Mouse (Mus musculus) embryo, embryonic 11.5 days (tissue): ENCODE data around the gene Elf4.

ENCODE experiments used
- DNase-seq: peaks from one replicate; pipeline ENCODE4 v3.0.0-alpha.2; 2012; ENCODE audit warnings: low read depth, low spot score

Elf4 gene

DNA sequence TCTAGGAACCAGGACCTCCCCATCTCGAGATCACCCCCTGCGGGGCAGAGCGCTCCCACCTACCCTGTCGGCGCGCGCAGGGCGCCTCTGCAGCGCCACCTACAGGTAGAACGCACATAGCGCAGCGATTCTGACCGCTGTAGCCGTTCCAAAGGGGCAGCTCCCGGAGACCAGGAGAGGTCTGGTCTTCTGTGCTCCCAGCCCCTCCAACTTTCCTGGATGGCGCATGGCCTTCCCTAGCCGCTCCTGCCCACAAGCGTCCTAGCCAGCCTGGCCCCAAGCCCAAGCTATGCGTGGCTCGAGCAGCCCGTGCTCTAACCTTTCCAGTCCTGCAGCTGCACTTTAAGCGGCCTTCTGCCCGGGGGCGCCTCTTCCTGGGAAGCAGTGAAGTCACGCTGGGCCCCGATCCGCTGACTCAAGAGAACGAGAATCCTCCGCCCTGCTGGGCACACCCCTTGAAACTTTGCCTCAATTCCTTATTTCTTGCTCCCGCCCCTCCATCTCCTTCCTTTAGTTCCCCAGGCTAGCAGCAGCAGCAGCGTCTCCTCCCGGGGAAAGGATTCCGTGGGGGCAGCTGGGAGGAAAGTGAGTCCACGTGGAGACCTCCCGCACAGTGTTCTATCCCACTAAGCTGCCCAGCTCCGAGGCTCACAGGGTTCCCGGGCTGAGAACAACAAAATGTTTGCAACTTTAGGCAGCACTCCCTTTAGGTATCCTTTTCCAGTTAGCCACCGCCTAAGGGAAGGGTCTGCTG is at the start of gene Elf4:
Elf4 (minus strand) TSS at position 379 of the 754 bp plus-strand sequence.
- DNase-seq, result peak; percentile 54

DNA sequence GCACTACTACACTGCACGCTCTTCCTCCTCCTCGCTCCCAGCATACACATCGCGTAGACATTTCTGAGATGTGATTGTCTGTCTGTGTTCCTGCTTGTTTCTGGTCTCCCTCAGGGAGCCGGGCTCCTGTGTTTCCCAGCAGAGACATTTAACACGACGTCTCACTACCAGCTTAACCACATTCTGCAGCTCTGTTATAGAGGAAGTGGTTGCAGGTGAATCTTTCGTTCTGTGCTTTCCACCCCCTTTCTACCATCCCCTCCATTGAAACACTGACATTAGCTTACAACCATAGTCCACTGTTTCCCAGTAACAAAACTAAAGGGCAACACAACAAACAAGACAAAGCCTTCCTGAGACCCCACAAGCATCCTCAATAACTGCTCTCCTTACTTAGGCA is 30.8 kb upstream of the Elf4 start:
- DNase-seq, result no peak

DNA sequence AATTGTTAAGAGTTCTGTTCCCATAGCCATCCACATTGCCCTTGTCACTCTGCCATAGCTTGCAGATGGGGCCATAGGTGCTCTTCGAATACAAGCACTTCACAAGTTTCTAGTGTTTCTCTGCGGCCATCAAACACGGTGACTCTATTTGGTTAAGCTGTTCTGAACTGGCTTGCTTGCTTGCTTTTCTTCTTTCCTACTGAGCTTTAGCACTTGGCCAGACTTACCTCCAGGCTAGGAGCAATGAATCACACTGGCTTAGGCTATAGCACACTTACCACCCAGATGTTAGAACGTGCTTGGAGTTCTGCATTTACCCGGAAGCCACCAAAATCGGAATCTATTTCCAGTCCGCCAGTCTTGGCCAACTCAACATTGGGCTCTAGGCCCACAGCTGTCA is 18.8 kb upstream of the Elf4 start:
- DNase-seq, result no peak

DNA sequence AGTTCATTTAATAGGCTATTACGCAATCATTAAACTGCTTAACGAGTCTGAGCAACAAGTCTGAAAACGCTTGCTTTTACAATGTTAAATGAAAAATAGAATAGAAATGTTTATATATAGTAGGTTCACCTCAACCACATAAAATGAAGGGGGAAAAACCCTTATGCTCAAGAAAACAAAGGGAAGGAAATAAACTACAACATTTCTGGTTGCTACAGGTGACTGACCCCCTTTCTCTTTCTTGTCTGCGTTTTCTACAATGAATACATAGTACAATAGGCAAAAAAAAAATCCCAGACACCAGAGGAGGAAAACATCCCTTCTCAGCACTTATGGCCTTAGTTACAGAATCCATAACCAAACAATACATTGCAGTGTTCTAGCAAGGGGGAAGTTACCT is 18.2 kb upstream of the Elf4 start:
- no peak for DNase-seq

DNA sequence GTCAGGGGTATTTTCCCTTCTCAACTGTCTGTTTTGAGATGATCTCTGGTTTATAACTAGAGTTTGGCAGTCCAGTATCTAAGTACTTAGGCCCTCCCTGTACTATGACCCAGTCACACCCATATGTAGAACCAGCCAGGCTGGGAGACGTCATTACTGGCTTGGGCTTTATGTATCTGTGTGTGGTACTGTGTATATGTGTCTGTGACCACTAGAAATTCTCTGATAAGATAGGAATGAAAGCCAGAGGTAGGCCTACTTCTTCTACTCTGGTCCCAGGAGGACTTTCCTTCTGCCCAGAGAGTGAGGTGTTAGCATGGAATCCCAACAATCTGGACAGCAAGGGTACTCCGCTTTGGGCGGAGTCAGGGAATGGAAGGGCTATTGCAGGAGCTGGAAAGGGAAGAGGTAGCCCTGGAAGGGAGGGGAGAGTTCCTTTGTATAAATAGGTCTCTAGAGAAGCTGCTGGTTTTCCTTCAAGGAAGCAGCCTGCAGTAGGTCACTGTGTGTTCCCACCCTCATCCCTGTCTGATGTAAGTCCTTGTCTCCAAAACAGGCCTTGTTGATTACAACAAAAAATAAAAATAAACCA is 4.5 kb upstream of the Elf4 start:
- DNase-seq, result no peak

DNA sequence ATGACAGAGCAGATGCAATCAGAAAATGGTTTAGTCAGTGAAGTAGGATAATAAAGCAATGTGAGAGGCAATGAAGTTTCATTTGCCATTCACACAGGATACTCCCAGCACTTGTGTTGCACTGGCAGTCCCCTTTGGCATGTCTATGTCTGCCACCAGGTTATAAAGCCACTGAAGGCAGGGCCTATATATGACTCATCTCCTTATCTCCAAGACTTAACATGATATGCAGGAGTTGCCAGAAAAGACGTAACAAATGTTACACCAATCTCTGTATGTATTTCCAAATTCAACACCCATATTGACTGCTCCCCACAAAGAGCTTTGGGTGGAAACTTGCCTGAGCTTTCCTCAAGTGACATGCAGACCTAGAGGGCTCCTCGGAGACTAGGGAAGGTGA is 3.2 kb upstream of the Elf4 start:
- DNase-seq, result no peak

DNA sequence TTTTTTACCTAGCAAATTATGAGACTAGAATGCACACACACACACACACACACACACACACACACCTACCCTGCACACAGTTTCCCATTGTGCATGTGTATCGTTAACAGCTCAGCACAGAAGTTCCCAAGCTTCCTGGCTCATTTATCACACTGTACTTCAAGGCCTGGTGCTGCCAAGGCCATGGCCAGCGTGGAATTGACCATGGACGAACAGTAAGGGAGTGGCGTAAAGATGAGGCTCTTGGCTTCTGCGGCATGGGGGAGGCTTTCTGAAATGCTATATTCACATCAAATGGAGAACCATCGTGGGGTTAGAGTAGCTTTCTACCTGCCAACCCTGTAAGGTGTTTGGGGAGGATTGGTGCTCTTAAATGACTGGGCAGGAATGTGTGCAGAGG is 1.5 kb upstream of the Elf4 start:
- DNase-seq, result no peak

DNA sequence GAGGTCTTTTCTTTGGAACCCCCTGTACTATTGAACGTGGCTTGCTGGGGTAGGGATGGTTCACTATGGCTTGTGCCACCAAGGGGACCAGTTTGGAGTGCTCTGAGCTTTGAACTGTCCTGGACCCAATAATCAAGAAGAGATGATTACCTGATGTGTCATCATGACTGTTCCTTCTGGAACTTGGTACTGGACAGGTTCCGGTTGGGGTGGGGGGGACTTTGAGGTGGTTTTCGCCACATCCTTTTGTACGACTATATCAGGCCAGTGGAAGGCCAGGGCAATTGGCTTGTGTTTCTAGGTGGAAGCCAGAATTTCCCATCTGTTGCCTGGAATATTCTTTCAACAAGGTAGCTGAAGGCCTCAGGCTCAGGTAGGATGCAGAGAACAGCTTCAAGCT is 704 bp upstream of the Elf4 start:
- no peak for DNase-seq

DNA sequence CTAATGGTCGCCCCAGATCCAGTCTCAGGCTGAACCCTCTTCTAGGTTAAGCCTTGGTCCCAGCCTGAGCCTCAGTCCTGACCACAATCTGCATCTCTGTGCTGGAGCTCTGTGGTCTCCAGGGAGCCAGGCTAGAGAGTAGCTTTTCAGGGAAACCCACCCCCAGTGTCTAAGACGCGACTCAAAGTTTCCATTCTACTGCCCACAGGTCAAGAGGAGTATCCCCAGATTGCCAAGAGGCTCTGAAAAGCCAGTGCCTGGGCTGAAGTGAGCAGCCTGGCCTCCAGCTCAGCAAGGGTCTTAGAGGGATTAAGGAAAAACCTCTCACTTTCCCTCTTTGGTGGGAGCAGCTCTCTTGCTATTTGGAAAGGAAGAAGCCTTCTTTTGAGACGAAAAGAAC is 635 bp downstream of the Elf4 start:
- no peak for DNase-seq

DNA sequence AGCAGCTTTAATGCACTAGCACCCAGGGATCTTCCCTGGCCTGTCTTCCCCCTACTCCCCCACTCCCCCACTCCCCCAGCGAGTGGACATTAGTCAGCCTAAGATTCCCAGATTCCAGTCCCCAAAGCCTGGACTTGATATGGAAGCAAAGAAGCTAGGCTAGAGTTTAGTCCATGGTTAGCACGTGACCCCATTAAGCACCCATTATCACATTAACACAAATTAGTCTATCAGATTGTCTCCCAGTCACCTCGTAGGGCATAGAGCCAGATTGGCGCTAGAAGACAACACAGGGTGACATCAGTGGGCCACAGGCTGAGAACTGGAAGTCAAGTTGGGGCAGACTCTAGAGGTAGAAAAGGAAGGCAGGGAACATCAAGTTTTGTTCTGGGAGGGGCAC is 1.9 kb downstream of the Elf4 start:
- no peak for DNase-seq

DNA sequence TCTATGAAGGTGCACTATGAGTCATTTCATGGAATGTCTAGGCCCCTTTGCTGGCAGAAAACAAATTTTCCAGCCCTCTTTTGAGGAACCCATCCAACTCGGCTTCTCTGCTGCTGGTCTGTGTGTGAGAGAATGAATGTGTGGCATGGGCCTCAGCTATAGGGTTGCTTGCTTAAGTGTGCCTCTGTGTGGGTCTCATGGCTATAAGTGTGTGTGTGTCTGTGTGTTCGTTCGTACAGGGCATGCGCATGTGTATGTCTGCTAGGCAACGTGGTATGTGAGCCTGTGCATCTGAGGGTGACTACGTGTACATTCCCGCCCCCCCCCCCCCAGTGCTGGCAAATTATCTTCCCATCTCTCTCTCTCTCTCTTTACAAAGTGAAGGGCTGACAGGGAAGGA is 2.4 kb downstream of the Elf4 start:
- no peak for DNase-seq

DNA sequence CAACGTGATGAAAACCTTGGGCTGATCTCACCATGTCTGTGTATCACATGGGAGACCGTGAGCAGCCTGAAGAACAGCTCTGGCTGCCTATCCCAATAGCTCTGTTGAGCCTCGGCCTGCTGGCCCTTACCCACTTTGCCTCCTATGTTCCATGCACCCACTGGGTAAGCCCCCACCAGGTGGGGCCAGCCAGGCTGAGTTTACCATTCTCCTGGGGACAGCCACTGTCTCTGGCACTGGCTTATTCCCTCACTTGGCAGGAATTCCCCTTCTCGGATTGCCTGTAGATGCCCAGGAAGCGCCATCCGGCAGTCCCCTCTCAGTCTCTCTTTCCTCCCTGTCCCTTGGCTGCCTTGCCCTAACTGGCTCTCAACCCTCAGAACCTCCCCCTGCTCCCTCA is 6.0 kb downstream of the Elf4 start:
- no peak for DNase-seq

DNA sequence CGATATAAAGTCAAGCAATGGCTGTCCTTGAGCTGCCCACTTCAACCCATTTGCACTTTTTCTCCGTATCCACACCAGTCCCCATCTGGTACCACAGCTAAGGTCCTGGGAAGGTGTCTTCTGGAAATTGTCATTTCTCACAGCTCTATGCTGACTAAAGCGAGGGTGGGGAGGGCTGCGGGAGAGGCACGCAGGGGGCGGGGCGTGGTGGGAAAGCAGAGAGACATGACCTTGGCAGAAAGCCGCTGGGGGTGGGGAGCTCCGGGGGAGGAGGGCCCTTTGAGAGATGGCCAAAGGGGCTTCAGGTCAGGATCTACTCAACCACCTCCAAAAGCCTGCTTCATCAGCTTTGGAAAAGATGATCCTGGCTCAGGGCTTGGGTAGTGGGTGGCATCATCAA is 7.9 kb downstream of the Elf4 start:
- no peak for DNase-seq

DNA sequence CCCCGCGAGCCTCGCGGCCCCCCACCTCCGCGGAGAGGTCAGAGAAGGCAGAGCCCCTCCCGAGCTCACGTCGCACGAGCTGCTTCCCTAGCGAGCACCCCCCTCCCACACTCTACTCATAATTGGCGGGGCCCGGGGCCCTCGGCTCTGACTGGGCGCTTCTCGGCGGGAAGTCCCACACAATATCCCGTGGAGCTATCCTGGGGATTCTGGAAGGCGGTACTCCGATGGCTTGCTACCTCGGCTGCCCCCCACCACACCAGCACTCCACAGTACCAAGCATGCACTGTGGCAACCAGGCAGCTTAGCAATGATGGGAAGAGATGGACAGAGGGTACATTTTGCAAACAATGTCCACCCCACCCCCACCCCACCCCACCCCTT is 8.4 kb downstream of the Elf4 start:
- no peak for DNase-seq

DNA sequence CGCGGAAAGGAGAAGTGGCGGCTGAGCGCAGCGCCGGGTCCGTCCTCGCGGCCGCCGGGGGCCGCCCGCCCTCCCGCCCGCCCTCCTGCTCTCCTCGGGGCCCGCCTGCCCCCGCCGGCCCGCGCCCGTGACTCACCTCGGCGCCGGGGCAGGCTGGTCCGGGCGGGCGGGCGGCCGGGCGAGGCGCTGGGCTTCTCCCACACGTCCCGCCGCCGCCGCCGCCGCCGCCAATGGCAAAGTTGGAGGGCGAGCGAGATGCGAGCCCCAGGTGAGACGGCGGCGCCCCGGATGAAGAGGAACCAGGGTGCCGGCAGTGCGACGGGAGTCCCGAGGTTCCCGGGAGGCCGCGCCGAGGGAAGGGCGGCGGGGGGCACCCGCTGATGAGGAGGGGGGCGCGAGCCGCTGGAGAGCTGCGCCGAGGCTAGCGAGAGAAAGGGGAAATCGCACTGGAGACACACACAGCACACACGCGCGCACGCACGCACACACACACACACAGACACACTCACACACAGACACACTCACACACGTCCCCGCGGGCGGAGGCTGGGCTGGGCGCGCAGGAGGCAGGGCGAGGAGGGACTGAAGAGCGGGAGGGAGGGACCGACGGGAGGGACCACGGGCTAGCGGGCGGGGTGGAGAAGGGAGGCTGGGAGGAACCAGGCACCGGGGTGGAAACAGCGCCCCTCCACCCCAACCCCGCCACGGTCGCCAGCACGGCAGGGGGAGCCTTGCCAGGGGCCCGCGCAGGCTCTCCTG is 9.0 kb downstream of the Elf4 start:
- peak; percentile 9 for DNase-seq

DNA sequence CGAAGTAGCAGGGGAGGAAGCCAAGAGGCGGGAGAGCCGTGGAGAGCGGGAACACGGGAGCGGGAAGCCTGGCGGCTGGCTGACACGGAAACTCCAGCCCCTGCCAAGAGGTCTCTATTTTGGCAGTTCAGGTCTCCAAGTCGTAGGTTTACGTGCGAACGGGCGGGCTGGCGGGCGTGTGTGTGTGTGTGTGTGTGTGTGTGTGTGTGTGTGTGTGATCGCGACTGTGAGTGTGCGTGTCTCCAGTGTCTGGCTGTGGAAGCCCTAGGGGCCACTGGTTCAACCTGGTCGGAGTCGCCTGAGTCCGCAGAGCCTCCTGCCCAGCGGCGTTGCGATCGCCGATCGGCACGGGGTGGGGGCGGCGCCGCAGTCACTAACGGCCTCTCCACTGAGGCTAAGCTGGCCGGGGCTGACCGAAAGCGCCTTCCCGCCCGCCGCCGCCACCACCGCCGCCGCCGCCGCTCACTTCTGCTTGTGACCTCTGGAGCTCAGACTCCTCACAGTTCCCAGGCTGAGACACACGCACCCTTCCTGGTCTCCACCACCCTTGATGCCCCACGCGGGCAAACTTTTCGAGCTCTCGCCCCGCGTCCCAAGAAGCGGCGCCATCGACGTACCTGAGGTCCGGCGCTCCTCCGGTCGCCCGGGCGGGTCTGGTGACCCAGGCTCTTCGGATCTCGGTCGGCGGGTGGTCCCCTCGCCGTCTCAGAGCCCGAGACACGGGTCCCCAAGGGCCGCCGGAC is 9.8 kb downstream of the Elf4 start:
- no peak for DNase-seq

DNA sequence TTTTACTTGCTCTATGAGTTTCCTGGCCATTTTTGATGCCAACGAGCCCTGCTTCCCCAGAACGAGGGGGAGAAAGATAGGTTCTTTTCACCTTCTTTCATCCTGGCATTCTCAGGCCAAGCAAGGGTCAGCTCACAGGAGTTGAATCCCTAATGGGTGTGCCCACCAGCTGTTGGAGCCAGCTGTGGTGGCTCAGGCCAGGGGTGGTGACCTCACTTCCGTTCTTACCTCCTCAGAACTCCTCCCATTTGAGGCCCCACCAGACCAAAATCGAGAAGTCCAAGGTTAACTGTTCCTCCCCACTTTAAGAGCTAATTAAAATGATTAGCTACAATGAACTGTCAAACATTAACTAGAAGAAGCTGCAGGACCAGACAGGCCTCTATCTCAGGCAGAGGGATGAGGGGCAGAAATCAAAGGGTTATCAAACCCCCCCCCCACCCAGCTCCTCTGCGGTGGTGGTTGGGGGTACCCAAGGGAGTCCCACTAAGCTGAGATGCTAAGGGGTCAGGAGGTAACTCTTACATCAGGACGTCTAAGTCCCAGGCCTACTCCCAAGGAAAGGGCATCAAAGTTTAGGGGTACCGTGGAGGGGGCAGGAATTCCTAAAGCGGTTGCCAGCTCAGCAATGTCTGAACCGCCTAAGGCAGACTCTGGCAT is 10.6 kb downstream of the Elf4 start:
- no peak for DNase-seq

DNA sequence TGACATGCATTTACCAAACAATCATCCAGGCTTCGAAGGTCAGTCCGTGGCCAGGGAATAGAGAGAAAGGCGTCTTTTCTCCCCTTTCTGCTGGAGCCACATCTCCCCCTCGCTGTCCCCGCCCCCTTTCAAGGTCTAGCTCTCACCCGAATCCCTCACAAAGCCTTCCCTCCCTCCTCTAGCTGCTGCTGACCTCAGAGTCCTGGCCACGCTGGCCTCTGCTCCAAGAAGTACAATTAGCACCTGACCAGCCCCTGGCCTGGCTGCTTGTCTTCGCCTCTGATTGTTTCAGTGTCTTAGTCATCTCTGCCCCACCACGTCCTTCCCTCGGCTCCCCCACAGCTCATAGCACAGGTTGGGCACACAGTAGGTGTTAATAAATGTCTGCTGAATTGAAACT is 13.3 kb downstream of the Elf4 start:
- no peak for DNase-seq

DNA sequence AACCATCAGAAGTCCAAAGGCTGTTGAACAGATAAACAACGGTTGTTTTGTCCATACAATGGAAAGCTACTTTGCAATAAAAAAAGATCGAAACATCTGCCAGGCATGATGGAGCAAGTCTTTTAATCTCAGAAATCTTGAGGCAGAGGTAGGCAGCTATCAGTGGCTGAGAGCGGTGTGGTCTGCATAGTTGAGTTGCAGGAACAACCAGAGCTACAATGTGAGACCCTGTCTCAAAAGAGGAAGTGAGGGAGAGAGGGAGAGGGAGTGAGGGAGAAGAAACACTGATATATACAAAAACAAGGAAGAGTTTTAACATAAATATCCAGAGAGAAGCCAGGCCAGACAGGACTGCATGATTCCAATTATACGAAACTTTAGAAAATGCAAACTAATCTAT is 18.3 kb downstream of the Elf4 start:
- DNase-seq, result no peak

DNA sequence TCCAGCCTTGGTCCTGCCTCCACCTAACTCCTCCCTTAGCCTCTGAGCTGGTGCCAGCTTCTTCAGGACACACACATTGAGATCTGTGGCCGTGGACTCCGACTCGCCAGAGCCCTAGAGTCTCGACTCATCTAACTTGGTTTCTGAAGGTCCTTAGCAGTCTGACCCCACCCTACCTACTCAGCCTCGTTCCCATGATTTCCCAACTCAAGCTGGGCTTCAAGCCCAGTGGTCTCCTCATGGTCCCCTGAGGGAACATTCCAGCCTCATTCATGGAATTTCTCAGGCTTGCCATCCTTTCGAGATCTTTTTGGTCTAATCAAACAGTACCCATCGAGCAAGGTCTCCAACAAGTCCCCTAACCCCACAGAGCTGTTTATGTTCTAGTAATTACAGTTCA is 21.0 kb downstream of the Elf4 start:
- DNase-seq, result no peak

DNA sequence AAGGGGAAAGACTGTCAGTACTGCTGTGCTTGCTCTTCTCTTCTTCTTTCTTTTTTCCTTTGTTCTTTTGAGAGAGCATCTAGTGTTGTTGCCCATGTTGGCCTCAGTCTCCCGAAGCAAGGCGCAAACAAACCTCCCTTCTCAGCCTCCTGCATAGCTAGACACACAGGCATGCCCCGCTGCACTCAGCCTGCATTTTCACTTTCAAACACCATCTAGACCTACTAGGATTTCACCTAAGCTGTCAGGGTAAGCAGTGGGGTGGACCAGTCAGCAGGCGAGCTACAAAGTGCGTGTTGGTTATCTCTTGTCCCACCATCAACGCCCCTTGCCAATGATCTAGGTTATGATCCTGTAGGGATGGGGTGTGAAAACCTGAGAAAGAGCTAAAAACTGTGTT is 21.4 kb downstream of the Elf4 start:
- no peak for DNase-seq

DNA sequence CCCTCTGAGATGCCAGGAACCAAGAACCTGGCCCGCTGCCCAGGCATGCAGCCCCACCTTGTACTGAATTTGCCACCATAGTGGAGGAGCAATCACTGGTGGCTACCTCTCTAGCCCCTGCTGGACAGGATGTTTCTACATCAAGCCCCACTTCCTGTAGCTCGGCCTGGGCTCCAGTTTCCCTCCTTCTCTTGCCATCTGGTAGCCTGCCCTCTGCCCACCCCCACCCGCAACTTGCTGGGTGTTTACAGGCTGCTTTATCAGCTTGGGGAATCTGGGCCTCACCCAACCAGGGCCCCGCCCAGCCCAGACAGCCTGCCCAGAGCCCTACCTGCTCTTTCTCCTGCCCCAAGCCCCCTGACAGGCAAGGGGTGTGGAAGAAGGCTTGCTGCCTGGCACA is 23.9 kb downstream of the Elf4 start:
- DNase-seq, result no peak
